Mouse (Mus musculus) midbrain, postnatal 0 days (tissue): ENCODE measurements around the gene Vdac1. TPM values are rescaled to one million over a fixed set of nuclear protein-coding genes. Genes with fewer than 3 reads are reported as not detected.

Experiments
- ATAC-seq: fragments of 200-750 bp; cut with Nextera tagmentation; 2 replicates; pipeline ENCODE4 v1.8.0; 2017; ENCODE audit warnings: moderate number of reproducible peaks, mild to moderate bottlenecking, moderate TSS enrichment, moderate library complexity; ENCODE audit not compliant: low FRiP score
- DNase-seq: peaks from one replicate; pipeline ENCODE4 v3.0.0-alpha.2; 2015; ENCODE audit warnings: low spot score
- H3K27ac ChIP-seq: fragments of 300-500 bp; sonication (generic); 2 replicates; pipeline ENCODE4 v1.5.1; 2014; ENCODE audit warnings: low read depth, mild to moderate bottlenecking, low read length, mixed read lengths
- H3K27me3 ChIP-seq: fragments of 300-500 bp; sonication (generic); 2 replicates; pipeline ENCODE4 v1.6.1; 2014; ENCODE audit warnings: low read length, control low read depth, mixed read lengths; ENCODE audit not compliant: insufficient read depth
- H3K36me3 ChIP-seq: fragments of 300-500 bp; sonication (generic); 2 replicates; pipeline ENCODE4 v1.6.1; 2014; ENCODE audit warnings: low read length, control low read depth, mixed read lengths; ENCODE audit not compliant: insufficient read depth
- H3K4me1 ChIP-seq: fragments of 300-500 bp; sonication (generic); 2 replicates; pipeline ENCODE4 v1.6.1; 2014; ENCODE audit warnings: mild to moderate bottlenecking, control low read depth, antibody characterized with exemption, low read length, mixed read lengths; ENCODE audit not compliant: insufficient read depth
- H3K4me2 ChIP-seq: fragments of 300-500 bp; sonication (generic); 2 replicates; pipeline ENCODE4 v1.6.1; 2014; ENCODE audit warnings: low read depth, mild to moderate bottlenecking, low read length, mixed read lengths; ENCODE audit not compliant: poor library complexity, severe bottlenecking
- H3K4me3 ChIP-seq: fragments of 300-500 bp; sonication (generic); 2 replicates; pipeline ENCODE4 v1.5.1; 2014; ENCODE audit warnings: low read depth, mild to moderate bottlenecking, low read length, moderate library complexity
- H3K9ac ChIP-seq: fragments of 300-500 bp; sonication (generic); replicated peaks from 2 replicates; pipeline ENCODE4 v1.6.1; 2014; ENCODE audit warnings: mild to moderate bottlenecking, low read length, moderate library complexity, mixed read lengths; ENCODE audit not compliant: poor library complexity, severe bottlenecking
- H3K9me3 ChIP-seq: fragments of 300-500 bp; sonication (generic); 2 replicates; pipeline ENCODE4 v1.6.1; 2016; ENCODE audit warnings: low read length, control low read depth
- CTCF ChIP-seq: IDR thresholded peaks from 2 replicates; pipeline ENCODE4 v1.5.1; 2016; ENCODE audit warnings: antibody characterized with exemption, mild to moderate bottlenecking
- WGBS: fragments of 180-500 bp; shearing (Covaris S2); extraction: QIAGEN DNeasy Blood & Tissue Kit; methylation state at CpG from one replicate; pipeline ENCODE4 v1.1.7; 2014; 5-methylcytosine and 5-hydroxymethylcytosine counted together
- polyA plus RNA-seq: library from polyadenylated mRNA; unstranded; fragments of >200 nt; fragmentation: Nextera tagmentation; extraction: Ambion mirVana; gene quantifications from 2 replicates; pipeline ENCODE4 v1.2.1, GENCODE M21; 2015
- total RNA-seq: library from RNA; depleted of rRNA; stranded (reverse); fragments of >200 nt; gene quantifications from 2 replicates; pipeline ENCODE4 v1.2.3, GENCODE M21; 2014; rRNA removed

Gene Vdac1
- 337 and 343 TPM in 2 replicates for total RNA-seq
- polyA plus RNA-seq, result 412 and 433 TPM in 2 replicates

DNA sequence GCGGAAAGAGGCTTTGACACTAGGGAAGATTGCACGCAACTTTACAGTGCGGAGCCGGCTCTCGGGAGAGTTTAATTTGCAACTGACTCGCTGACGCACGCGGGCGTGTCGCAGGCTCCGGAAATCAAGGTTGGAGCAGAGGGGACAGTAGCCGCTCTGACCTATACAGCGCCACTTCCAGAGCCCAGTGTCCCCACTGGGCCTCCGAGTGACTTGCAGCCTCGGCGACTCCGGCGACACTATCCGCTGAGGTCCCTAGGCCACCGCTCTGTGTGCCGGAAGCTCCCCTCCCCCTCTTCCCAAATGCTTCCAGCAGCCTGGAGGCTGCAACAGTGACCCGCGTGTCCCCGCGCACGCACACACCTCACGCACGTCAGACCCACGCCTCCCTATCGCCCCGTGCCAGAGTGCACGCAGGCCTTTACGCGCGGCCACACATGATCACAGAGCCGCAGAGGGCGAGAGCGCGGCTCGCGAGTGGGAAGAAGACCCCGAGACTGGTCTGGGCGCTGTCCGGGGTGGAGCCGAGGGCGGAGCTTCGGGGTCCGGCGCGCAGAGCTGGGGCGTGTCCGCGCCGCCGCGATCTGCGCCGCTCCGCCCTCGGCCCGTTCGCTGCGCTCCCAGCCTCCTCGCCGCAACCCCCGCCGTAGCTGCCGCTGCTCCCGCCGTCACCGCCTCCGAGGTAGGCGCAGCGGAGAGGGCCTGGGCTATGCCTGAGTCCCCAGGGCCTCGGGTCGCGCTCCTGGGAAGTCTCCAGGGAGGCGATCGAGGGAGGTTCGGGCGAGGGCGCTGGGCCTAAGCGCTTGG is at the start of gene Vdac1:
Gene Vdac1 (plus strand): TSS at position 390 of the 807 bp plus-strand sequence.
- Histone ChIP-seq H3K4me2 (peak within 1 kb of the TSS; percentile 94), H3K4me3 (peak within 1 kb of the TSS; percentile 80), H3K36me3 (no peaks in the 10 kb centered on the region), H3K27ac (peak within 1 kb of the TSS; percentile 96), H3K4me1 (peaks cover 20% of the 10 kb centered on the region), H3K9me3 (no peaks in the 10 kb centered on the region), H3K27me3 (no peaks in the 10 kb centered on the region), H3K9ac (peak within 1 kb of the TSS; percentile 99)
- ATAC-seq, result peak; percentile 92
- TF ChIP-seq CTCF, result 0 out of 2 replicates have a peak, but pooled peaks have one; percentile 14
- under 1% methylated on average over 84 of the region's 84 CpGs for WGBS
- peak; percentile 92 for DNase-seq

DNA sequence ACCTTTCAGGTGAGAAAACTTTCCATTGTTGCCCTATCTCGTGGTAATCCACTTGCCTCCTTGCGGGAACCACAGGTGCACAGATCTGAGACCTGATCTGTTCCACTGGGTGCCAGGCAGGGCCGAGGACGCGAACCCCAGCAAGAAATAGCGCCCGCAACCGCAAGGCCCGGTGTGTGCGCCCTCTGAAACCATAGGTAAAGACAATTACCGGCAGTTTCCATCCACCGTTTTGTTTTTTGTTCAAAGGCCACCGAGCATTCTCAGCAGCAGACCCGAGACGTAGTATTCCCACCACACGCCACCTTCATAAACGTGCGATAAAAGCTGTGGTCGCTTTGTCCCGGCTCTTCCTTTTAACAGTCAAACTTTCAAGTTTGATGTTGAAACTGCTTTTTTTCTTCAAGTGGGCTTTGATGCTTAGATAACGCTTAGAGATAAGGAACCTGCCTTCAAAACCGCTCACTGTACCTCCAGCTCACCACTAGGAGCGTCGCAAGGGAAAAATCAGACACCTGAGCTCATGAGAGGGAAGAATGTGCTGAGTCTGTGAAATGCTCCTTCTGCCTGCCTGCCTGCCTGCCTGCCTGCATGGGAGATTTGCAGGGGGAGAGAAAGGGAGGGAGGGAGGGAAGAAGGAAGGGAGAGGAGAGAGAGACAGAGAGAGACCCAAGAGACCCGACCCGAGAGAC is 46.4 kb upstream of the Vdac1 start:
- Histone ChIP-seq H3K4me3 (no peak overlapping the region), H3K4me1 (no peaks in the 10 kb centered on the region), H3K36me3 (no peaks in the 10 kb centered on the region), H3K27me3 (no peaks in the 10 kb centered on the region; the same call in 1 of the 2 replicates), H3K9me3 (no peaks in the 10 kb centered on the region), H3K9ac (0 out of 2 replicates have a peak overlapping the region, but pooled peaks have one; percentile 8), H3K27ac (no peak overlapping the region), H3K4me2 (0 out of 2 replicates have a peak overlapping the region, but pooled peaks have one; percentile 15)
- ATAC-seq, result no peak
- 19% methylated on average over 26 of the region's 26 CpGs for WGBS
- TF ChIP-seq CTCF, result peak; percentile 67
- peak; percentile 40 for DNase-seq

DNA sequence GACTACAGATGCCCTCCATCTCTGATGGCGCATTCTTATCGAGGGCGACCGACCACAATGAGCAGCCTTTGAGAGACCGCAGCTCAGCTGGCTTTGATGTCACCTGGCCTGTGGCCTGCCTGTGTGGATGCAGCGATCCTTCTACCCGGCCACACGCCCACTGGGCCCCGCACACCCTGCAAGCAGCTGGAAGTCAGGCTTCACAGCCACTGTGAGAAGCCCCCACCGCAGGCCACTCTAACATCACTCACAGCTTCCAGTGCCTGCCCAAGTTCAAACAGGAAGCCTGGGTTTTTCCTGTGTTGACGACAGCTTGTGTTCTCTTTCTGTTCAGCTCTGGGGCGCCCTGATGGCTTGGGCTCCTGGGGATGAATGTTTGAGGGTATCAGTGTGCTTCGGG is 42.2 kb upstream of the Vdac1 start:
- H3K4me2 ChIP-seq, result no peak overlapping the region
- H3K4me1 ChIP-seq, result no peaks in the 10 kb centered on the region
- ATAC-seq, result no peak
- H3K9ac ChIP-seq, result no peak overlapping the region
- no peak overlapping the region for H3K27ac ChIP-seq
- H3K27me3 ChIP-seq, result no peaks in the 10 kb centered on the region; the same call in 1 of the 2 replicates
- WGBS, result 74% methylated on average over 13 of the region's 13 CpGs
- H3K4me3 ChIP-seq, result no peak overlapping the region
- H3K36me3 ChIP-seq, result no peaks in the 10 kb centered on the region
- H3K9me3 ChIP-seq, result no peaks in the 10 kb centered on the region
- no peak for TF ChIP-seq CTCF
- no peak for DNase-seq

DNA sequence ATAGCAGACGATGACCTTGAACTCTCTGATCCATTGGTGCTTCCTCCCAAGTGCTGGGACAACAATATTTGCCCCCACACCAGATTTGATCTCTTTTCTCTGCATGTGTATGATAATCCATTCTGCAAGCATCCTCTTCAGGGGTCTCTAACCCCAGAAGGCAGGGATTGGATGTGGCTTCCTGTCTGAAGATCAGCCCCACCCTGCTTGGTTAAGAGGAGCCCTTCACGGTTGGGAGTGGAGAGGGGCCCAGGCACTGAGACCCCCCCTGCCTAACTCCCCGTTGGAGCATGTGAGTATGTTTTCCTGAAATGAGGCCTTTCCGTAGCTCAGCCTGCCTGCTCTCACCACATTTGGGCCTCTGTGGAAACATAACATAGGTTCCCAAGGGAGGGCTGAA is 41.0 kb upstream of the Vdac1 start:
- no peak for DNase-seq
- Histone ChIP-seq H3K27ac (no peak overlapping the region), H3K4me2 (no peak overlapping the region), H3K4me3 (no peak overlapping the region), H3K4me1 (no peaks in the 10 kb centered on the region), H3K27me3 (no peaks in the 10 kb centered on the region; the same call in 1 of the 2 replicates), H3K9me3 (no peaks in the 10 kb centered on the region), H3K36me3 (no peaks in the 10 kb centered on the region), H3K9ac (no peak overlapping the region)
- no peak for ATAC-seq
- WGBS, result 88% methylated on average over 4 of the region's 4 CpGs
- no peak for TF ChIP-seq CTCF

DNA sequence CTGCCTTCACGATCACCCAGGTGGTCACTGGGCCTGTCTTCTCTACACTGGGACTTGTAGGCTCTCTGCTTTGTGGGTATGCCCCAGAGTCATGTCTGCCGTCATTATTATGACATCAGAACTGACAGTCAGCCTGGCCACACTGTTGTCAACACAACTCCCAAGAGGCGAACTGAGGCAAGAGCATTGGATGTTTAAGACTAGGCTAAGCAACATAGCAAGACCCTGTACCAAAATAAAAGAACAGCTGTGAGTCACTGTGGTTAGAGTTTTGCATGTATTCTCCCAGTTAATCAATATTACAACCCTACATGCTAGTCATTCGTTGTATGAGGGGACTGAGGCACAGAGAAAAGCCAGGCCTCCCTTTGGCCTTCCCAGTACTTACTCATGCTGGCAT is 40.1 kb upstream of the Vdac1 start:
- H3K9me3 ChIP-seq, result no peaks in the 10 kb centered on the region
- no peak overlapping the region for H3K4me3 ChIP-seq
- no peak for TF ChIP-seq CTCF
- WGBS, result 84% methylated on average over 4 of the region's 4 CpGs
- no peak for ATAC-seq
- H3K27ac ChIP-seq, result no peak overlapping the region
- H3K36me3 ChIP-seq, result no peaks in the 10 kb centered on the region
- no peak overlapping the region for H3K4me2 ChIP-seq
- H3K4me1 ChIP-seq, result no peaks in the 10 kb centered on the region
- H3K27me3 ChIP-seq, result no peaks in the 10 kb centered on the region
- H3K9ac ChIP-seq, result no peak overlapping the region
- no peak for DNase-seq

DNA sequence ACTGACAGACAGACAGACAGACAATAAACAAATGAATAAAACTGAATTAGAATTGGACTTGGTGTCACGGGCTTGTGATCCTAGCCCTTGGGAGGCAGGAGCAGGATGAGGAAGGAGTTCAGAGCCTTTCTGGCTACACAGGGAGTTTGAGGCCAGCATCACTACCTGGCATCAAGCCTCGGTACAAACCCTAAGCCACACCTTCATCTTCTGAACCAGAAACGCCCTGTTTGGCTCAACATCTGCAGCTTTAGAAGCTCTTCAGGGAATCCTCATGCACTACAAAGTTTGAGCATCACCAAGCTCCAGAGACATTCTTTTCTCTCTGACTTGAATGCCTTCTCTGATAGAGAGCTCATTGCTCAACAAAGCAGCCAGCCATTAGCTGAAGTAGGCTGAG is 39.1 kb upstream of the Vdac1 start:
- H3K36me3 ChIP-seq, result no peaks in the 10 kb centered on the region
- H3K27me3 ChIP-seq, result no peaks in the 10 kb centered on the region
- no peak for DNase-seq
- no peak for TF ChIP-seq CTCF
- no peaks in the 10 kb centered on the region for H3K4me1 ChIP-seq
- no peak overlapping the region for H3K9ac ChIP-seq
- ATAC-seq, result no peak
- H3K4me2 ChIP-seq, result no peak overlapping the region
- H3K4me3 ChIP-seq, result no peak overlapping the region
- no peak overlapping the region for H3K27ac ChIP-seq
- H3K9me3 ChIP-seq, result no peaks in the 10 kb centered on the region
- 65% methylated on average over 3 of the region's 3 CpGs for WGBS
